Mouse (Mus musculus) gastrocnemius, postnatal 14 days (tissue): ENCODE measurements around the gene Klhl40. TPM values are rescaled to one million over a fixed set of nuclear protein-coding genes. Genes with fewer than 3 reads are reported as not detected.

ENCODE experiments used
- DNase-seq: peaks from one replicate; pipeline ENCODE4 v3.0.0; 2021; ENCODE audit warnings: mixed read lengths
- intact Hi-C: fragments of 180-260 bp; cut with DNase I; formaldehyde crosslinking; loops from one replicate; pipeline ENCODE4 v1.15.1; 2025; ENCODE audit warnings: low total_unique reads
- long read RNA-seq, 2 experiments: library from polyadenylated mRNA; stranded (forward); transcript quantifications; one replicate each; pipeline ENCODE4 v2.0.0; 2021
- total RNA-seq, 2 experiments: library from RNA; stranded (reverse); gene quantifications; 2 replicates each; pipeline ENCODE4 v1.2.3; 2021

Klhl40 gene
- 100 to 1,000 TPM; 116 to 158 TPM for total RNA-seq
- long read RNA-seq, experiment 1, transcript Klhl40-201 (6 exons, 2,370 nt), result major isoform, 279 of 293 reads
- long read RNA-seq, experiment 1, partial matches to known transcripts, result 3 of 293 reads
- long read RNA-seq, experiment 1, other reads (novel, unspliced or antisense), result 11 of 293 reads
- long read RNA-seq, experiment 2, transcript Klhl40-201 (6 exons, 2,370 nt), result major isoform, 325 of 358 reads
- long read RNA-seq, experiment 2, partial matches to known transcripts, result 14 of 358 reads
- long read RNA-seq, experiment 2, other reads (novel, unspliced or antisense), result 19 of 358 reads

DNA sequence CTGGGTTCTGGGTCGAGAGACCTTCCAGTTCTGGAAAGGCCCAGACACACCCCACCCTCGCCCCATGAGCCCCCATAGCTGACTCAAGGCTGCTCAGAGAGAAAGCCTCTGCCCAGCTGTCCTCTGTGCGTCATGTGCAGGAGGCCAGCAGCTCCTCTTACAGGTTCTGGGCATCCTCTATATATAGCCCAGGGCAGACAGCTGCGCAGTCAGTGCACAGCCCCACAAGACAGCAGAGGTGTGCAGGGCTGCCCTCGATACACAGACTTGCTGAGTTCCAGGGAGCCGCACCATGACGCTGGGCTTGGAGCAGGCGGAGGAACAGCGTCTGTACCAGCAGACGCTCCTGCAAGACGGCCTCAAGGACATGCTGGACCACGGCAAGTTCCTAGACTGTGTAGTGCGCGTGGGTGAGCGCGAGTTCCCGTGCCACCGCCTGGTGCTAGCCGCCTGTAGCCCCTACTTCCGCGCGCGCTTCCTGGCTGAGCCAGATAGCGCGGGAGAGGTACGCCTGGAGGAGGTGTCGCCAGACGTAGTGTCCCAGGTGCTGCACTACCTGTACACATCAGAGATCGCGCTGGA is at the start of gene Klhl40:
Gene Klhl40 (plus strand): TSS at position 124 of the 582 bp plus-strand sequence.
- DNase-seq, result peak; percentile 66
- intact Hi-C loops, result no loop called here

DNA sequence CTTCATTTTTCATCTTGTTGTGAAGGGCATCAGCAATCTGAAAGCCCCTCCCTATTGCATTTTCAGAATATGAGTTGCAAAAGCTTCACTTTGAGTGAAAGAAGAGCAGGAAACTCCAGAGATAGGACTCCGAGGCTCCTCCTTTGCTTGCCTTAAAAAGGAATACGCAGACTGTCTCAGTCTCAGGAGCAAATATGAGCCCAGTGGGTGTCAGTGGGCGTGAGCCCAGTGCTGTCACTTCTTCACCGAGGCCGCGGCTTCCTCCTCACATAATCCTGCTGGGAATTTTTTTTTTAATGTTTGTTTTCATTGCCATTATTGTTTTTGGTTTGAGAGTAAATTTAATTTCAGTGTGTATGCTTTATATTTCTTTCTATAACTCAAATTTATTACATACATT is 36.9 kb upstream of the Klhl40 start:
- intact Hi-C loops, result no loop called here

DNA sequence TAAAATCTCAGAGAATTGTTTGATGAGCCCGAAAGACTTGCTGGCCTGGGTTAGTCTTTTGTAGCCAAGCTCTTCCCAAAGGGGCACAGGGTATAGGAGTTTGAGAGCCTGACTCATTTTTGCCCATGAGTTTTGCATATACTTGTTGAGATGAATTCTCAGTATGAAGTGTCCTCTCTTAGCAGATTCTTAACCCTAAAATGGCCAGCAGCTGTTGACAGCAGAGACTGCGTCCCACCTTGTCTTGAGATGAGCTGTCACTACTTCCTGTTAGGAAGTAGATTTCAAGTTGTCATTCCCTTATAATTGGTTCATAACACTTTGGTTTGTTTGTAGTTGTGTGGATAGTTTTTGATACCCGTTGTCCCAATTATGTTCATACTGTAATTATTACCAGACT is 36.2 kb upstream of the Klhl40 start:
- intact Hi-C loops, result no loop called here
- DNase-seq, result no peak

More for the DNA sequence above, 36.9 kb upstream of the Klhl40 start:
- no peak for DNase-seq

DNA sequence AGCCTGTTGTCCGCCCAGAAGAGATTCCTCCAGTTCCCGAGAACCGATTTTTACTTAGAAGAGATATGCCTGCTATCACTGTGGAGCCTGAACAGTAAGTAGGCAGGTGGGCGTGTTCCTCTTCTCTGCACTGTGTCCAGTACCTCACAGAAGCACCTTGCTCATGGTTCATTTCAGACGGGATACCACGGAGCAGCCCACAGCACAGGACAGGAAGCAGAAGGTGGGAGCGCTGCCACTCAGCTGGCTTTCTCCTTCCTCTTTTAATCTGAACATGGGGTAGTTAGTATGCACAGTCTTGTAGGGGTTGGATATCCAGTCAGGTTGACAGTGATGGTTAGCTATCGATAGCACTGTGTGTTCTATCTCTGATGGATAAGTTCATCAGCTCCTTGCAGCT is 33.4 kb upstream of the Klhl40 start:
- intact Hi-C loops, result no loop called here
- no peak for DNase-seq

DNA sequence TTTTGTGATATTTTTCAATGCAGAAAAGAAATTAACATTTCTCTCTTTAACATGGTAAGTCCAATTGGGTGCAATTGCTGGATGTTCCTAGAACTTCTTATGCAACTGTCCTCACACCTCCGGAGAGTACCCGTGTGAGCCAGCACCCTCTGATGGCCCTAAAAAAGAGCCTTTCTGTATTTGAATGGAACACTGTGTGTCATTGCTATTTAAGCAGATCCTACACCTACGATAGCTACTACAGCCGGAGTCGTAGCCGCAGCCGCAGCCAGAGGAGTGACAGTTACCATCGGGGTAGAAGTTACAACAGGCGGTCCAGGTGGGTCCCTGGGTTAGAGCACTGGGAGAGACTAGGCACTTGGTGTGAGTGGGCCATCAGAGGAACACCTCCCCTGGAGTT is 24.6 kb upstream of the Klhl40 start:
- intact Hi-C loops, result no loop called here

DNA sequence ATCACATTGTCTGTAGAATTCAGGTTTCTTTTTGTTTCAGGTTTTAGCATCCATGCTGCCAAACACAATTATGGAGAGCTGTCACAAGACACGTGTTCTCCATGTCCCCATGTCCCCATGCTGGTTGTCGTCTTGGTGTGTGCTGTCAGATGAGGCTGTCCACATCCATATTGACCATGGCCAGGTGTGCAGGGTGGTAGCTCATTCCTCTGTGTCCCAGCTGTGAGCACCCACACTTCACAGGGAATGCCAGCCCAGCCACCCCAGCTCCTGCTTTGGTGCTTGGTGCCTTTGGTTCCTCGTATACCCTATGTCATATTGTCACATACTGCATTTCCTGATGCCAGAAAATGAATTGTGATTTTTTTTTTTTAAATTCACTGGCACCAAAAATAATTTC is 22.8 kb upstream of the Klhl40 start:
- no peak for DNase-seq
- intact Hi-C loops, result no loop called here

More for the DNA sequence above, 24.6 kb upstream of the Klhl40 start:
- no peak for DNase-seq

DNA sequence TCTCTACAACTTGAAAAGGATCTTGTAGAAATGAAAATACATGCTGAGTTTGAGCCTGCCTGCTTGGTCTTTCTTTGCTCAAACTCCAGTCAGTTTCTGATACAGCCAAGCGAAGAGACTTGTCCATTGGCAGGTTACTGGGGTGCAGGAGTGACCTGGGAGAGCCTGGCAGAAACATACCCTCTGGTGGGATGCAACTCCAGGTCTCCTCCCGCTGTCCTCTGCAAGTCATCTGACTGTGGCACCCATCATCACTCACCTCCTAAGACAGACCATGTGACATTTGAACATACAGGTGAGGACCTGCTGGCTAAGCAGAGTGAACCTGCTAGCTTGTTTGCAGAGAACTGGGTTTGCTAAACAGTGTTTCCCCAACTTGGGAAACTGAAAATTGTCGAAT is 20.6 kb upstream of the Klhl40 start:
- intact Hi-C loops, result no loop called here

DNA sequence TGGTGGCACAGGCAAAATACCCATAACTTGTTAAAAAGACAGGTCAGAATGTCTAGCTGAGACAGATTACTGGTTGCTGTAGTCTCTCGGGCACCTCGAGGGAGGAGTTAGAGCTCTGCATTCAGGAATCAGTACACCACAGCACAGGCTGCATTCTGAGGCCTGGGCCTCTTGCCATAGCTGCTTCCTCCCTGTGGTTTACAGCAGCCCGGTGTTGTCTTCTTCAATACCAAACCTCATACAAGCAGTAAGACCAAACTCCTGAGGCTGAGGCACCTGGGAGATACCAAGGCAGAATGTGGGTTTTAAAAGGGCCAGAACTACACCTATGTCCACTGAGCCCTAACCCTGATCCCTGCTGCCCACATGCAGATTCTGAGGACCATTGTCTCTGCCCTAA is 20.0 kb upstream of the Klhl40 start:
- intact Hi-C loops, result no loop called here
- DNase-seq, result no peak

More for the DNA sequence above, 20.6 kb upstream of the Klhl40 start:
- no peak for DNase-seq

DNA sequence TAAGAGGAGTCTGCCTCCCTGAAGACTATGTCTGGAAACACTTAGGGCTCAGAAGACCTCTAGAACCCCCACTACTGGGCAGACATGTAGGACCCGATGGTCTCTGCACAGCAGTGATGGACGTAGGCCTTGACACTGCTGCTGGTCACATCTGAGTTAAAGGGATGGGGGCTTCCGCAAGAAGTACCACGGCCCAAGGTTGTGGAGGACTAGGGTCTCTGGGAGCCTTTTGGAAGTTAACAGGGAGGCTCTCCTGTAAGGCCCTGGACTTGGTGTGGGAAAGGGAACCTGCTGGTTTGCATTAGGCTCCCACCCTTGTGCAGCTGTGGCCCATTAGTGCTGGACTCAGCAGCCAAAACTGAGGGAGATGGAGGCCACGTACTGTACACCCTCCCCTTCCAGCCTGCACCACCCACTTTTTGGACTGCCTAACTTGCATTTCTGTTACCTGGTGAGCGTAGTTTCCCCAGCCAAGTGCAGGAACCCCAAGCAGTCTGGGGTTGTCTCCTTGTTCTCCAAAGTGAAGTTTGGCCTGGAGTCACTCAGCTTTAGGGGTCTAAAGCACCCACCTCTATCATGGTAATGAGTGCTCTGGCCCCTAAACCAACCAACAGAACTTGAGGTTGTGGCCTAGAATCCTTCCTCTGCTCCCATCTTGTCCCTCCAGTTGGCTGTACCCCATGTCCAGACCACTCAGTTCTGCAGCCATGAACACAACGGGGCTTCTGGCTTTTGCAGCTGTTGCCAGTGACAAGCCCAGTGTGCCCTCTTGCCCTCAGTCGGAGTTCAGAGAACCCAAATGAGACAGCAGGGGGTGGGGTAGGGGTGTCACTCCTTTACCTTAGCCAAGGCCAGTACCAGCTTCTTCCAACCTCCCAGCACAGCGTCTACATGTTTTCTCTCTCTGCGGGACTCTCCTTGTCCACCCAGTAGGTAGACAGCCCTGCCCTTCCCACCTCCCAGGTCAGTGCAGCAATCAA is 19.3 kb upstream of the Klhl40 start:
- intact Hi-C loops, result no loop called here
- DNase-seq, result peak; percentile 68

DNA sequence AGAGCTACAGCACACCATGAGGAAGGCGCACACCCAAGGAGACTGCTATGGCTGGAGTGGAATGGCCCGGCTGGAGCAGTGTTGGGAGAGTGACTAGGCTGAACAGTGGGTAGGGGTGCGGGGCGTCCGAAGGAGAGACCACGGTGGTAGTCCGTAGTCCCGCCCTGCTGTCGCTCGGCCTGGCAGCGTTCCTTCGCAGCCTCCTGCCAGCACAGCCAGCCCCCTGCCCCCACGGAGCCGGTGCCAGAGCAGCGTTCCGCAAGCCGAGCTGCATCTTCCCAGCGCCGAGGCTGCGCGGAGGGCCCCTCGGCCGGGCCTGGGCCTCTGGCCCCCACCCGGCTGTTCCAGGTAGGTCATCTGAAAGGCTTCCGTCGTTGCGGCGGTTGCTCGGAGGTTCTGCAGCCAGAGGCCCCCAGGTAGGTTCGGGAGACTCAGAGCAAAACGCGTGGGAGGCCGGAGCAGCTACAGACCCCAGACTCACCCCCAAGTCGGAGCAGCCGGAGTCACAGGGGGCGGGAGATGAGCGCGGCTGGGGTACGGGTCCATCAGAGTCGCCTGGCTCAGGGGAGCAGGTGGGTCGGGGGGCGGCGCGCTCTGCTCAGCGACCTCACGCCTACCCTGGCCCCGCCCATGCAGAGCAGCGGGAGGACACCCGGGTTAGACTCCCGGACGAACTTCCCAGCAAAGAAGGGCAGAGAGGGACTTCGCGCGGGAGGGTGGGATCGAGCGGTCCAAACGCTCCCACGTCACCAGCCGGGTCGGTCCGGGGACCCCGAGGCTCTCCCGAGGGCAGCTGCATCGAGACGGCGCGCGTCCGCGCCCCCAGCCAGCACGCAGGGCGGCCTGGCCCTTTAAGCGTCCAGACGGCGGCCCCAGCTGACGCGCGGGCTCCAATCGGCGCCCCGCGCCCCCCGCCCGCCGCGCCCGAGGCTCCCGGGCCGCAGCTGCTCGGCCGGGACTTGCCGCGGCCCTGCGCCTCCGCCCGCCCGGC is 18.0 kb upstream of the Klhl40 start, which contains the start of gene Zfp651:
Gene Zfp651 (plus strand): TSS at position 240 of the 991 bp plus-strand sequence.
- peak; percentile 76 for DNase-seq
- intact Hi-C loops, result no loop called here

DNA sequence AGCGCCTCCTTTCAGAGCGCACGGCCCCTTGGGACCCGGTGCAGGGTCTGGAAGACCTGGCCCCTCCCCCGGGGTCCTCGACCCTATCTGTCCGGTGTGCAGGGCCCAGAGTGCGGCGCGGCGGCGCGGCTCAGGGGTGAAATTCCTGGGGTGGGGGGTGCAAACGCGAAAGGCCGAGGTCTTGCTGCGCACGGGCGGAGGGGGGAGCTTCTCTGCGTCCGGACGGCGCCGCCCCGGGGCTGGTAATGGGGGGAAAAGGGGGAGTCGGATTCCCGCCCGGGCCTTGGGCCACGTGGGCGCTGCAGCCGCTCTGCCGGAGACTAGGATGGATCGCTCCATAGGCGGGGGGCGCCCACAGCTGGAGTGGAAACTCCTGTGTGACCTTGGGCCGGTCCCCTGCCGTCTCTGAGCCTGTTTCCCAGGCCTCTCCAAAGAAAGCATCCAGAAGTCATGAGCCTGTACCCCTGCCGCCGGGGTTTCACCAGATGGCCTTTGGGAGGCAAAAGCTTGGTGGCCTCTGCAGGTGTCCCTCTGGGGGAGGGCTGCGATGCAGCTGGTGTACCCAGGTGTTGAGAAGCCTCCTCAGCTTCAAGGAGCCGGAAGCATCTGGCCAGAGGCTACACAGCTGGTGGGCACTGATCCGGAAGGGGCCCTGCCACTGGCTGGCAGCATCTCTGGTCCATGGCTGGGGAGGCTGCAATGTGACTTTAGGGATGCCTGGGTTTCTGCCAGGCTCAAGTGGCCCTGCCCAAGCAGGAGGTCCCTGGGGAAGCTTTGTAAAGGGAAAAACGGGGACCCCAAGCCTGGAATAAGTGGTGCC is 16.9 kb upstream of the Klhl40 start:
- DNase-seq, result peak; percentile 88

DNA sequence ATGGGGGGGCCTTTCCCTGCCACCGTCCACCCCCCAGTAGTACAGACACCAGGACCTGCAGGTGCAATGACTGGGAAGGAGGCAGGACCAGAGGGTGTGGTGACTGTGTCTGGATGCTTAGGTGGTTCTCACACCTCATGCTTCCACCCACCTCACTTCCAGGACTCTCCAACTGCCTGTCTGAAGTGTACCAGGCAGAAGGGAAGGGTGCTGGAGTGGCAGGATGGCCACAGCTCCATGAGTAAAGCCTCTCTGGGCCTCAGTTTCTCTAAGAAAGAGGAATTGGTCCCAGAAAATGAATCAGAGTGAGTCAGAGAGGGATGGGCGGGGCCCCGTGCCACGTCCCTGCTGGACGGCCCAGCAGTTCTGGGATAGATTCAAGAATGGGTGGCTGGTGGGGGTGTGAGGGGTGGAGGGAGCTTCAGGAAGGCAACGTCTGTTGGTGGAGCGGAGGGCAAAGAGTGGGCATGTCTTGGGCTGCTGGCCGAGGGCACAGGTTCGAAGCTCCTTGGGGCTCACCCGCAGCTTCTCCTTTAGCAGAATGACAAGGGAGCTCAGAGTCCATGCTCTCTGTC is 16.2 kb upstream of the Klhl40 start:
- DNase-seq, result no peak
- intact Hi-C loops, result no loop called here

More for the DNA sequence above, 16.9 kb upstream of the Klhl40 start:
- intact Hi-C loops, result no loop called here

DNA sequence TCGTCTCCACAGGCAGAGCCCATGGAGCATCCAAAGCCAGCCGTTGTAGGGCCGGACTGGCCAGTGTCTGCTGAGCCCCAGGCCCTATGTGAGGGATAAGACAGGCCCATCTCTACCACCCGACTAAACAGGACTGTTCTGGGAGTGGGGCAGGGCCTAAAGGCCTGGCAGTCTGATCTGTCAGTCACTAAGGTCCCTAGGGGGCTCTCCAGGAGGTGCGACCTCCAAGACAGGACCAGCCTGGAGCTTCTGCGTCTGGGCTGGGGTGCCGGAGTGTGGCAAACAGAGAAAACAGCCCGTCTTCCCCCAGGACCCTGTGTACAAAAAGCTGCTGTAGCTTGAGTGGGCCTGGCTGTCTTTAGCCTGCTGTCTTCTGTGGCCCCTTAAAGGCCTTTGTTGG is 15.6 kb upstream of the Klhl40 start:
- no peak for DNase-seq
- intact Hi-C loops, result no loop called here

DNA sequence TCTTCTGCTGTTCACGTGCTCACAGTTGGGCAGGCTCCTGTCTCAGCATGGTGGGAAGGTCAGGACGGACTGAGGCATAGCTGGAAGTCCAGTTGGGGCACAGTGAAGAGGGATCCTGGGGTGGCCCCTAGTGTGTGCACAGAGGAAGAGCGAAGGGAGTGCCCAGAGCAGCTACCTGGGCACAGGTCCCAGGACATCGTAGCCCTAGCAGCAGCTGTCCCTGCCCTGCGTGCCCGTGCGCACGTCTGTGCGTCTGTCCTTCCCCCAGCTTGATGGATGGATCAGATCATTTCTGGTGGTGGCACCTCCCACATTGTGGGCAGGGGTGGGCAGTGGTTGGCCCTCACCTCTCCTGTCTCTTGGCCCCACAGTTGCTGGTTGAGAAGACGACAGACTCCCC is 15.2 kb upstream of the Klhl40 start:
- DNase-seq, result no peak
- intact Hi-C loops, result no loop called here

DNA sequence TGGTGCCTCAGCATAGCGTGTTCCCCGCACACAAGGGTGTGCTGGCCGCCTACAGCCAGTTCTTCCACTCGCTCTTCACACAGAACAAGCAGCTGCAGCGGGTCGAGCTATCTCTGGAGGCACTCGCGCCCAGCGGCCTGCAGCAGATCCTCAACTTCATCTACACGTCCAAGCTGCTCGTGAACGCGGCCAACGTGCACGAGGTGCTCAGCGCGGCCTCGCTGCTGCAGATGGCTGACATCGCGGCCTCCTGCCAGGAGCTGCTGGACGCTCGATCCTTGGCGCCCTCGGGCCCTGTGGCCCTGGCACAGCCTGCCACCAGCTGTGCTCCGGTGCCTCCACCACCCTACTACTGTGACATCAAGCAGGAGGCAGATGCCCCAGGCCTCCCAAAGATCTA is 14.6 kb upstream of the Klhl40 start:
- intact Hi-C loops, result no loop called here
- DNase-seq, result peak; percentile 69

DNA sequence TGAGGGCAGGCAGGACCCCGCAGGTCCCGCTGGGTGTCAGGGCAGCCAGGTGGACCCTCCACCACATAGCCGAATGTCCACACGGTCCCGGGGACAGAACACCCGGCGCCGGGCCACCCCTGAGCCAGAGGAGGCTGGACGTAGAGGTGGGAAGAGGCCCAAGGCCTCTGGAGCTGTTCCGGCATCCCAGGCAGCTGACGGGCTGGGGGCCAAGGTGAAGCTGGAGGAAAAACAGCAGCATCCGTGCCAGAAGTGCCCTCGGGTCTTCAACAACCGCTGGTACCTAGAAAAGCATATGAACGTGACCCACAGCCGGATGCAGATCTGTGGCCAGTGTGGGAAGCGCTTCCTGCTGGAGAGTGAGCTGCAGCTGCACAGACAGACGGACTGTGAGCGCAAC is 13.7 kb upstream of the Klhl40 start:
- DNase-seq, result peak; percentile 71
- intact Hi-C loops, result no loop called here

DNA sequence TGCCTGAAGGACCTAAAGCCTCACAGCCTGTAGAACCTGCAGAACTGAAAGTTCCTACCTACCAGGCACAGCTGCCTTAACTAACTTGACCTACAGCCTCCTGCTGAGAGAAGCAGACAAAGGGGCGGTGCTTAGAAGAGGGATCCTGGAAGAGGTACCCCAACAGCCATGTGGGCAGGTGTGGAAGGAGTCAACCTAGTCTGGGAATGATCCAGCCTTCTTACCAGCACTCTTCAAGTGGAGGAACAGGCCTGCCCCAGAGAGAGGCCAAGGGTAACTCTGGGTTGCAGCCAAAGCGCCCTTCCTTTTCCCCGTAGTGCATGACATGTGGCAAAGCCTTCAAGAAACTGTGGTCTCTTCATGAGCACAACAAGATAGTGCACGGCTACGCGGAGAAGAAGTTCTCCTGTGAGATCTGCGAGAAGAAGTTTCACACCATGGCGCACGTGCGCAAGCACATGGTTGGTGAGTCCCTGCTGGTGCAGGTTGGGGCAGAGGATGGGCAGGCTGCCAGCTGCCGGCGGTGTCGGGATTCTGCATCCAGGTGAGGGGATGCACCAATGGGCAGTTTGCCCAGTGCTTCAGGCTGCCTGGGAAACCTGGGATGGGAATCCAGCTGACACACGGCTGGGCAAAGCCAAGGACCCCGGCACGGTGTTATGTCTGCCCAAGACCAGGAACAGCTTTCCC is 12.1 kb upstream of the Klhl40 start:
- intact Hi-C loops, result no loop called here
- no peak for DNase-seq
